Mouse (Mus musculus) urinary bladder, postnatal 4 days (tissue): ENCODE results near the gene Pappa.

Experiments
- DNase-seq, 2 experiments: peaks; one replicate each; pipeline ENCODE4 v3.0.0; 2021 to 2022; ENCODE audit warnings: low spot score in 2 of 2

Gene Pappa

DNA sequence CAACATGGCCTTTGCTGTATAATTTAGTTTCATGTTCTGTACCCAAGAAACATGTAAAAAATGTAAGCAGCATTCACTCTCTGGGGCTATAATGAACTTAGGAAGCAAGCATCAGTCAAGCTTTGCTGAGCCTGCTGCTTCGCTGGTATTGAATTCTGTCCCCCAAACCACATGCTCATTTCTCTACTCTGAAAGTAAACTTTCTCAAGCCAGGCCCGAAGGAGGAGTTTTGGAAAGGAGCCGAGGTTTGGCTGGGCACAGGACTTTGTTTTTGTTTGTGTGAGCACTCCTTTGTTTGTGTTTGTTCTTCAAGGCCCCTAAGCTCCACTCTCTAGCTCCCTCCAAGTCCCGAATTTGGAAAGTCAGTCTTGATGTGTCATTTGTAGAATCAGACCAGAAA, 148.3 kb downstream of the Pappa start:
- no peak for DNase-seq

GRCm38 (mm10) chr4:65273299-65273851, 149.4 kb downstream of the Pappa start:
- DNase-seq: no peak

DNA sequence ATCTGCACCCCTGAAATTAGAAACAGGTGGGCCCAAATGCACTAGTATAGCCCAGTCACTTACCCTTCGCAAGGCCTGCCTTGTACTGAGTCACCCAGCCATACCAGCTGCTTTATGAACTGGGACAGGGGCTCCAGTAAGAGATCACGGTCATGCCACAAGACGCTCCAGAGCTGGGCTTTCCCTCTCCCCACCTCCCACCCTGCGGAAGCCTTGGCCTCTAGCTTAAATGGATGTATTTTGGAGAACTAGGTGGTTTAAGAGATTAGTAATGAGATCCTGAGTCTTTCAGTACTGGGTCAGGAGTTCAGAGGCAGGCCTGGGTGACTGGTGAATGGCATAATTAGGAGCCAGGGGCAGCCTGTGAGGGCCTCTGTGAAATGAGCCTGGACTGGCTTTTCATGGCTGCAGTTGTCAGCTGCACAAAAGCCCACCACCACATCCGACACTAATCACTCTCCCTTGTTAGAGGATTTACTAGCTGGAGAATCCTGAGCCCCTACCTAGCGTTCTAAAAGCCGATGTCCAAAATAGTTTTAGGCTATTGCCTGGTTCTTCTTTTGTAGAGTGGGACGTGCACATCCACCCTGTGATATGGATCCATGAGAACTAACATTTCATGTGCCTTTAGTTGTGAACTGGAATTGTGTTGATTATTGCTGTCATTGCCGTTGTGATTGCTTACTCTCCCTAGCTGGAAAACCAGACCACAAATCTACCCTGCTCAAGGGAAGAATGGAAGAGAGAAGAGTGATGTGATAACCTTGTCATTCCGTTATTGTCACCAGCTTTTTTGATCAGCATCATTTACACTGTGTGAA, 154.7 kb downstream of the Pappa start:
- DNase-seq: no peak

- no peak for DNase-seq
These were observed 155.3 kb downstream of the Pappa start for GRCm38 (mm10) chr4:65279272-65279653.

DNA sequence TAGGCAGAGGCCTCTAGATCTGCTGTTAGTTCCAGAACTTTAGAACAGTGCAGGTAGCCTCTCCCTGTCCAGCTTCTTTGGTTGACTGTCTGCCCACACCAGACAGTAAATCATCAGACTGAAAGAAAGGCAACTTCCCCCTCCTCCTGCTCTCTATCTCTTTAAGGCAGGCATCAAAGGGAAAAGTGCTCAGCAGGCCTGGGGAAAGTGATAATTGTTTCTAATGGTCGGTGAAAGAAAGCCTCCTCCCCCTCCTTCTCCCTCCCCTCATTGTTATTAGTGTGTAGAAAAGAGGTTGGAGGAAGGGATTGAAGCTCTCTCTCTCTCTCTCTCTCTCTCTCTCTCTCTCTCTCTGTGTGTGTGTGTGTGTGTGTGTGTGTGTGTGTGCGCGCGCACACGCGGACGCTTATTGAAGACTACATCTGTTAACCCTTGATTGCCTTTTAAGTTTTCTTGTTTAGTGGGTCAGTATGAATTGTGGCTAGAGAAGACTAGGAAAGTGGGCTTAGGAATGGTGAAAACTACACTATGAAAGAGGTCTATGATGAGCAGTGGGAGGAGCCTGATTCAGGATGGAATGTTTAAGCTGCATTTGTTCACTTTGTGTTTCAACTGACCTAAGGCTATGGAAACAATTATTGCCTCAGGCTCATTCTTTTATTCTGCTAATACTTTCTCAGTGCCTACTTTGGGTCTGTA, 156.2 kb downstream of the Pappa start:
- DNase-seq: no peak

- no peak for DNase-seq
These were observed 156.9 kb downstream of the Pappa start for GRCm38 (mm10) chr4:65280888-65281287.

DNA sequence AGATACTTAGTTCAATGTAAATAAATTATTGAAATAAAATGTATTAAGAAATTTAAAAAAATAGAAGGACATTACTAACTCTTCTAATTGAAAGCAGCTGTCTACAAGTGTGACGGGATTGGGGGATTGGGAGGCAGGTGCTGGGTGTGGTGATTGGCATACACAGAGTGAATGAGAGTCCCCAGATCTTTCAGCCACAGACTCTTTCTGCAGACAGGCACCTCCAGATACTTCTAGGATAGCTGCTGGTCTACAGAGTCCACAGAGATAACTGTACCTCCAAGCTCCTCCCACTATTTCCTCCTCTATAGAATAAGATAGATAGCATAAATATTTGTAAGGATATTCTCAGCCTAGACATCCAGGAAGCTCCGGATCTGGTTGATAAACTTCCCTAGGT, 159.6 kb downstream of the Pappa start:
- DNase-seq: no peak

GRCm38 (mm10) chr4:65285165-65285564, 161.2 kb downstream of the Pappa start:
- no peak for DNase-seq

DNA sequence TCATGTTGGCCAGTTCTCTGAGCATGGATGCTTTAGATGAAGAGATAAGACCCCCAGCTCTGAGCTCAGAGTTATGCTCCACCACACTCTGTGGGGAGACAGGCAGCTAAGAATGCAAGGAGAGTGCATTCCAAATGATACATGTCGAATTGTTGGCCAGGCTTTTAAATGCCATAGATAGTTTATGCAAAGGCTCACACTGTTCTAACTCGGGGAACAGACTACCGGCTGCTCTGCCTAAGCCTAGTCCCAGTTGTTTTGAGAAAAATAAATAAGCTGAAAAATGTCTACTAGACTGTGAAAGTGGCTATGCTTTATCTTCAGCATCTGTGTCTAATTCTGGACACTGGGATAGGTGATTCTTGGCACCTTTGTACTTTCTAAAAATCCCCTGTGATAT, 165.3 kb downstream of the Pappa start:
- DNase-seq: no peak

DNA sequence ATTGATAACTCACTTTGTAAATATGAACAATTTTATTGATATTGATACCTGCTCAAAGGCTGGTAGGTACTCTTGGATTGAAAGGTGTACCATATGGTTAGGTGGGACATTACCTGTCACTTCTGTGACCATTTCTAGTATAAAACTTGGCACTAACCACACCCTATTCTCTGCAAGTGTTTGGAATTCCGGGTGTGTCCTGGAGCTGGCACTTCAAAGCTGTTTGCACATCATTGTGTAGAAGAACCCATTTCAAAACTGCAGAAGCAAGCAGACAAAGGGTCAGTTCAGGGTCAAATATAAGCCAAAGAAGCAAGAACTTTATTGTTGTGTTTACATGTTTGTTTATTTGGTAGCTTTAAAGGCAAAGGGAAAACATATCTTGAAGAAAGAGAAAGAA, 171.8 kb downstream of the Pappa start:
- no peak for DNase-seq

DNA sequence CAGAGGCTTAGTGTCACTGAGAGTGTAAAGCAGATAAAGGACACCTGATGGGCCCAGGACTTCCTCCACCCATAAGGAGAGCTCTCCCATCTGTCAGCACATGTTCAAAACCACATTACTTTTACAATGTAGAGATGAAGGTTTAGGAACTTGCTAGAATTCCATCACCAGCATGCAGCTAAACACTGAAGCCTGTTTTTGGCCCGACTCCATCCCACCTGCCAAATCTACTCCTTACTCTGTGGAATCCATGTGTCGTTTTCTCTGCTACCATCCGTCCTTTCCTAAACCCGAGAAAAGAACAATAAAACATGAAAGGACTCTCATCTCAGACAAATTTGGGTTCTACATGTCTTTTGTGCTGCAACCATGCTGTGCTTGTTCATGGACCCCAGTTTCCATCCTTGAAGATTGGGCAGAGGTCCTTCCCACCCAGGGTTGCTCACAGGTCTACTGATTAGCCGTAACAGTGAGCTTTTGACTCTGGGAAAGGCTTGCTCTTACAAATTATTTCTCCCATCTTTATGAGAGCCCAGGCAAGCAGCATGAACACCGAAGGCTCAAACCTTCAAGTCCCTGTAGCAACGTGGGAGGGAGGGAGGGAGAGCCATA, 172.5 kb downstream of the Pappa start:
- no peak for DNase-seq

- no peak for DNase-seq
These were observed 173.1 kb downstream of the Pappa start for GRCm38 (mm10) chr4:65296968-65297499.

GRCm38 (mm10) chr4:65298212-65299181, 174.5 kb downstream of the Pappa start:
- no peak for DNase-seq

DNA sequence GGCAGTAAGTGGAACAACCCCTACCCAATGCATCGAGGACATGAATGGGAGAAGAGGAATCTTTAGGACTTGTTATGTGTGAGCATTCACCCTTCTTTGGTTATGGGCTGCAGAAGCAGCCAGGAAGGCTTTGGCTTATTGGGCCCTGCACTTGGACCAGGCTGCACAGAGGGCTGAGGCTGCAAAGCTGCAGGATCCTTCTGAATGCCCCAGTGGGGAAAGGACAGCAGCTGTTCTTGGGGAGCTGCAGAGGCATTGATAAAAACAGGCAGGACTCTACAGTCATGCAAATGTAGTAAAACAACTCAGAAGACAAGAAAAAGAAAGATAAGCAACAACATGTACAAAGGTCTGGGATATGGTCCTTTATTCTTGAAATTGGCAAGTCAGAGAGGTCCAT, 175.4 kb downstream of the Pappa start:
- no peak for DNase-seq

DNA sequence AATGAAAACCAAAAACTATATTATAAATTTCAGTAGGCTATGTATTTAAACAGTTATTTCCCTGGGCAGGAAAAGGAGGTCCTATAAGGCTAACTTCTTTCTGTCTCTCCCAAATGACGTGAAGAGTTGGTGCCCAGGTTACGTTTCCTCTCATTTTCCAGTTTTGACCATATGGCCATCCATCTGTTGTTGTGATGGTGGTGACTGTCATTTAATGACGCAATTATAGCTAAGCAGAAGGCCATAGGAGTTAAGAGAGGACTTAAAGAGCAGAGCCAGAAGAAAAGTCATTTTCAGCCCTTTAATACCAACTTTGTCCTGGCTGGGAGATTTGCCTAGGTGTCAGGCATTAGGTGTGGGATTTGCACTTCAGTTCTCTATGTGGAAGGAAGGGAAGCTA, 176.5 kb downstream of the Pappa start:
- no peak for DNase-seq

GRCm38 (mm10) chr4:65302666-65303065, 178.7 kb downstream of the Pappa start:
- DNase-seq: no peak

DNA sequence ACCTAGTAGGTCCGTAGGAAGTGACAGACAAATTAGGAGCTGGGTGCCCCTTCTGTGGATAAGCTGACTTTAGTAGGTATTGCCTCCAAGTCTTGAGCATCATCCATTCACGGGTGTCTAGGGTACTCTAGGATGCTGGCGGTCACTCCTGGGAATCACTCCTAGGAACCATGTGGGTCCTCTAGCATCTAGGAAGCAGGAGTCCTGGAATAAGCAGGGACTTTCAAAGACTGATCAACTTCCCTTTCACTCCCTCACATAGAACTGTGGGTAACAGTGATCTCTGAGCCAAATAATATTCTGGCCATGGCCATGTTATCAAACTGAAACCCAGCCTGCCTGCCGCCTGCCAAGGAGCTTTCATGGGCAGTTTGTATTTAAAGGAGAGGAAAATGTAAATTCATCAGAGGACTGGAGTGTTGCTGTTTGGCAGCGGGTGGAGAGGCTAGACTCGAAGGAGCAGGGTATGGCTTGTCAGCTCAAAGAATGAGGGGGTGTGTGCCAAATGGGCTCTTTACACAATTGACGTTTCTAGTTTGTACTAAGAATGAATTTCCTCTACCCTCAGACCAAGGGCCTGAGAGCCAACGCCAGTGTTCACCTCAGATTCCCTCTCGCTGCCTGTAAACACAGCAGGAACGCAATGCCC, 194.0 kb downstream of the Pappa start:
- no peak for DNase-seq

- no peak for DNase-seq
These were observed 197.4 kb downstream of the Pappa start for GRCm38 (mm10) chr4:65321340-65321739.

DNA sequence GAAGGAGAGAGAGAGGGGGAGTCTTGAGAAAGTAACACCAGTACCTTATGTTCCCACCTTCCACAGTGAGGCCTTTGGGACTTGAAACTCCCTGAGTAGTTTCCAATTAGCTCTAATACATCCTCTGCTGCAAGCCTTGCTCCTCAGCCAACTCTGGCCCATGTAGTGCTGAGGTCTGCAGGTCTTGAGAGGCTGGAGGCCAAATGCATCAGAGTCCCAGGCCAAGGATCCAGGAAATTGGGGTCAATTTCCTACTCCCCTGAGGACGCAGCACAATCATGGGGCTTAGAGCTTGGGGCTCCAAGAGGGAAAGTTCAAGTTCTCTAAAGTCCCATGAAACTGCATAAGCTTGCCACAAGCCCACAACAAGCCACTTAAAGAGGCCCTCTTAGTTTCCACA, 198.0 kb downstream of the Pappa start:
- no peak for DNase-seq

DNA sequence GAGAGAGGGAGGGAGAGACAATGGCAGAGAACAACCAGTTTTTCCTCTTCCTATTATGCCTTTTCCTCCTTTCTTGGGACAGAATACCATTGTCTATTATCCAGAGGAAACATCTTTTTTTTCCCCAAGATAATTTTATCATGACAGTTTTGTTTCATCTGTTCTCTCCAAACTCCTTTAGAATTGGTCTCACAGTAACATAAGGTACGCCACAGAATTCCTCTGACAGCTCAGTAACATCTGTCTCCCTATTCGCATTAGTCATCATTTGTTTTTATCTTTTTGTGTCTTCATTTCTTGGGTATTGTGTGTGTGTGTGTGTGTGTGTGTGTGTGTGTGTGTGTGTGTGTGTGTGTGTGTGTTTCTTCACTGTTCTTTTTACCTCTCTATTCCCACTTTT, 201.8 kb downstream of the Pappa start:
- no peak for DNase-seq
